Mouse (Mus musculus): ENCODE measurements around the gene Ncstn. TPM values are rescaled to one million over a fixed set of nuclear protein-coding genes. Genes with fewer than 3 reads are reported as not detected.

Ncstn gene
- polyA plus RNA-seq, 1 experiment from 2014 or later: 106 TPM

- H3K9ac ChIP-seq (ENCODE audit: low read length): no peak overlapping the region
- H3K27ac ChIP-seq (ENCODE audit: low read length): no peak overlapping the region
- WGBS: 82% methylated on average over 2 of the region's 2 CpGs
- peaks cover 23% of the 10 kb centered on the region for H3K36me3 ChIP-seq (ENCODE audit: control insufficient read depth, insufficient read depth)
- no peaks in the 10 kb centered on the region for H3K9me3 ChIP-seq (replicated peaks; ENCODE audit: control insufficient read depth, low read length)
- H3K27me3 ChIP-seq (ENCODE audit: control insufficient read depth, insufficient read depth, low read length): peaks cover under 1% of the 10 kb centered on the region; the same call in 1 of the 2 replicates
- ATAC-seq (replicated peaks; ENCODE audit: extremely low read depth, insufficient read depth, low FRiP score): no peak
- no peak overlapping the region for H3K4me2 ChIP-seq (ENCODE audit: low read depth, low read length)
- H3K4me3 ChIP-seq (ENCODE audit: low read length): no peak overlapping the region
- no peaks in the 10 kb centered on the region; the same call in 1 of the 2 replicates for H3K4me1 ChIP-seq (ENCODE audit: control insufficient read depth, insufficient read depth, low read length)
Observed at GRCm38 (mm10) chr1:172062101-172062500, 20.5 kb downstream of the Ncstn start.

GRCm38 (mm10) chr1:172061217-172061616, 21.4 kb downstream of the Ncstn start:
- Histone ChIP-seq H3K9ac (ENCODE audit: low read length) (no peak overlapping the region), H3K9me3 (replicated peaks; ENCODE audit: control insufficient read depth, low read length) (no peaks in the 10 kb centered on the region), H3K4me2 (ENCODE audit: low read depth, low read length) (no peak overlapping the region), H3K4me1 (ENCODE audit: control insufficient read depth, insufficient read depth, low read length) (no peaks in the 10 kb centered on the region; the same call in 1 of the 2 replicates), H3K27me3 (ENCODE audit: control insufficient read depth, insufficient read depth, low read length) (peaks cover 8% of the 10 kb centered on the region; the same call in 1 of the 2 replicates), H3K27ac (ENCODE audit: low read length) (no peak overlapping the region), H3K4me3 (ENCODE audit: low read length) (no peak overlapping the region), H3K36me3 (ENCODE audit: control insufficient read depth, insufficient read depth) (peaks cover 17% of the 10 kb centered on the region)
- 40% methylated on average over 8 of the region's 8 CpGs for WGBS
- no peak for ATAC-seq (replicated peaks; ENCODE audit: extremely low read depth, insufficient read depth, low FRiP score)

GRCm38 (mm10) chr1:172060659-172061058, 21.9 kb downstream of the Ncstn start:
- Histone ChIP-seq H3K9ac (ENCODE audit: low read length) (no peak overlapping the region), H3K27me3 (ENCODE audit: control insufficient read depth, insufficient read depth, low read length) (peaks cover 12% of the 10 kb centered on the region), H3K4me1 (ENCODE audit: control insufficient read depth, insufficient read depth, low read length) (no peaks in the 10 kb centered on the region; the same call in 1 of the 2 replicates), H3K4me3 (ENCODE audit: low read length) (no peak overlapping the region), H3K4me2 (ENCODE audit: low read depth, low read length) (no peak overlapping the region), H3K36me3 (ENCODE audit: control insufficient read depth, insufficient read depth) (peaks cover 13% of the 10 kb centered on the region), H3K27ac (ENCODE audit: low read length) (no peak overlapping the region), H3K9me3 (replicated peaks; ENCODE audit: control insufficient read depth, low read length) (no peaks in the 10 kb centered on the region)
- 50% methylated on average over 4 of the region's 4 CpGs for WGBS
- no peak for ATAC-seq (replicated peaks; ENCODE audit: extremely low read depth, insufficient read depth, low FRiP score)

- Histone ChIP-seq H3K36me3 (ENCODE audit: control insufficient read depth, insufficient read depth) (no peaks in the 10 kb centered on the region), H3K27ac (ENCODE audit: low read length) (no peak overlapping the region), H3K27me3 (ENCODE audit: control insufficient read depth, insufficient read depth, low read length) (peaks cover 22% of the 10 kb centered on the region), H3K4me1 (ENCODE audit: control insufficient read depth, insufficient read depth, low read length) (peaks cover 2% of the 10 kb centered on the region), H3K4me3 (ENCODE audit: low read length) (no peak overlapping the region), H3K9me3 (replicated peaks; ENCODE audit: control insufficient read depth, low read length) (no peaks in the 10 kb centered on the region), H3K9ac (ENCODE audit: low read length) (no peak overlapping the region), H3K4me2 (ENCODE audit: low read depth, low read length) (no peak overlapping the region)
- ATAC-seq (replicated peaks; ENCODE audit: extremely low read depth, insufficient read depth, low FRiP score): no peak
- 67% methylated on average over 7 of the region's 7 CpGs for WGBS
Observed at GRCm38 (mm10) chr1:172058874-172059273, 23.7 kb downstream of the Ncstn start.

GRCm38 (mm10) chr1:172058321-172058720, 24.3 kb downstream of the Ncstn start:
- peaks cover 25% of the 10 kb centered on the region for H3K27me3 ChIP-seq (ENCODE audit: control insufficient read depth, insufficient read depth, low read length)

GRCm38 (mm10) chr1:172057491-172057921, 25.1 kb downstream of the Ncstn start, which contains the start of gene Nhlh1:
Gene Nhlh1 (minus strand): TSS chr1:172057573.
- peaks cover 31% of the 10 kb centered on the region for H3K27me3 ChIP-seq (ENCODE audit: control insufficient read depth, insufficient read depth, low read length)
- 54% methylated on average over 2 of the region's 2 CpGs for WGBS
- no peak within 1 kb of the TSS for H3K4me3 ChIP-seq (ENCODE audit: low read length)
- no peaks in the 10 kb centered on the region for H3K9me3 ChIP-seq (replicated peaks; ENCODE audit: control insufficient read depth, low read length)
- H3K36me3 ChIP-seq (ENCODE audit: control insufficient read depth, insufficient read depth): no peaks in the 10 kb centered on the region
- H3K4me1 ChIP-seq (ENCODE audit: control insufficient read depth, insufficient read depth, low read length): peaks cover 3% of the 10 kb centered on the region; the same call in 1 of the 2 replicates
- no peak within 1 kb of the TSS for H3K27ac ChIP-seq (ENCODE audit: low read length)
- ATAC-seq (replicated peaks; ENCODE audit: extremely low read depth, insufficient read depth, low FRiP score): no peak
- H3K4me2 ChIP-seq (ENCODE audit: low read depth, low read length): no peak within 1 kb of the TSS
- no peak within 1 kb of the TSS for H3K9ac ChIP-seq (ENCODE audit: low read length)

More at GRCm38 (mm10) chr1:172058321-172058720, 24.3 kb downstream of the Ncstn start:
- Histone ChIP-seq H3K4me2 (ENCODE audit: low read depth, low read length) (no peak overlapping the region), H3K4me1 (ENCODE audit: control insufficient read depth, insufficient read depth, low read length) (peaks cover 3% of the 10 kb centered on the region; the same call in 1 of the 2 replicates), H3K9ac (ENCODE audit: low read length) (no peak overlapping the region), H3K9me3 (replicated peaks; ENCODE audit: control insufficient read depth, low read length) (no peaks in the 10 kb centered on the region), H3K36me3 (ENCODE audit: control insufficient read depth, insufficient read depth) (no peaks in the 10 kb centered on the region), H3K27ac (ENCODE audit: low read length) (no peak overlapping the region), H3K4me3 (ENCODE audit: low read length) (no peak overlapping the region)
- ATAC-seq (replicated peaks; ENCODE audit: extremely low read depth, insufficient read depth, low FRiP score): no peak
- 67% methylated on average over 6 of the region's 6 CpGs for WGBS

GRCm38 (mm10) chr1:172056251-172056650, 26.3 kb downstream of the Ncstn start:
- no peak overlapping the region for H3K4me2 ChIP-seq (ENCODE audit: low read depth, low read length)
- H3K27ac ChIP-seq (ENCODE audit: low read length): no peak overlapping the region
- no peak for ATAC-seq (replicated peaks; ENCODE audit: extremely low read depth, insufficient read depth, low FRiP score)
- no peaks in the 10 kb centered on the region for H3K36me3 ChIP-seq (ENCODE audit: control insufficient read depth, insufficient read depth)
- H3K4me3 ChIP-seq (ENCODE audit: low read length): no peak overlapping the region
- 64% methylated on average over 4 of the region's 4 CpGs for WGBS
- H3K9me3 ChIP-seq (replicated peaks; ENCODE audit: control insufficient read depth, low read length): no peaks in the 10 kb centered on the region
- H3K4me1 ChIP-seq (ENCODE audit: control insufficient read depth, insufficient read depth, low read length): peaks cover 3% of the 10 kb centered on the region; the same call in 1 of the 2 replicates
- peaks cover 40% of the 10 kb centered on the region for H3K27me3 ChIP-seq (ENCODE audit: control insufficient read depth, insufficient read depth, low read length)
- no peak overlapping the region for H3K9ac ChIP-seq (ENCODE audit: low read length)

GRCm38 (mm10) chr1:172053541-172054440, 28.8 kb downstream of the Ncstn start:
- Histone ChIP-seq H3K4me3 (ENCODE audit: low read length) (peak overlapping the region; percentile 32), H3K27me3 (ENCODE audit: control insufficient read depth, insufficient read depth, low read length) (peaks cover 44% of the 10 kb centered on the region), H3K4me2 (ENCODE audit: low read depth, low read length) (peak overlapping the region; percentile 57), H3K27ac (ENCODE audit: low read length) (no peak overlapping the region), H3K9me3 (replicated peaks; ENCODE audit: control insufficient read depth, low read length) (no peaks in the 10 kb centered on the region), H3K4me1 (ENCODE audit: control insufficient read depth, insufficient read depth, low read length) (peaks cover 3% of the 10 kb centered on the region; the same call in 1 of the 2 replicates), H3K9ac (ENCODE audit: low read length) (peak overlapping the region; percentile 30), H3K36me3 (ENCODE audit: control insufficient read depth, insufficient read depth) (no peaks in the 10 kb centered on the region)
- ATAC-seq (replicated peaks; ENCODE audit: extremely low read depth, insufficient read depth, low FRiP score): no peak
- WGBS: 4% methylated on average over 42 of the region's 42 CpGs

GRCm38 (mm10) chr1:172052766-172053279, 29.8 kb downstream of the Ncstn start:
- 14% methylated on average over 10 of the region's 10 CpGs for WGBS
- H3K27me3 ChIP-seq (ENCODE audit: control insufficient read depth, insufficient read depth, low read length): peaks cover 44% of the 10 kb centered on the region
- H3K4me2 ChIP-seq (ENCODE audit: low read depth, low read length): peak overlapping the region; percentile 3; the same call in 1 of the 2 replicates
- peaks cover 3% of the 10 kb centered on the region; the same call in 1 of the 2 replicates for H3K4me1 ChIP-seq (ENCODE audit: control insufficient read depth, insufficient read depth, low read length)
- no peak overlapping the region for H3K27ac ChIP-seq (ENCODE audit: low read length)
- no peaks in the 10 kb centered on the region for H3K36me3 ChIP-seq (ENCODE audit: control insufficient read depth, insufficient read depth)
- H3K9ac ChIP-seq (ENCODE audit: low read length): no peak overlapping the region
- ATAC-seq (replicated peaks; ENCODE audit: extremely low read depth, insufficient read depth, low FRiP score): no peak
- no peak overlapping the region for H3K4me3 ChIP-seq (ENCODE audit: low read length)
- no peaks in the 10 kb centered on the region for H3K9me3 ChIP-seq (replicated peaks; ENCODE audit: control insufficient read depth, low read length)
